Mouse (Mus musculus) embryonic facial prominence, embryonic 13.5 days (tissue): ENCODE data around the gene Fbxl13. TPM values are rescaled to one million over a fixed set of nuclear protein-coding genes. Genes with fewer than 3 reads are reported as not detected.
A peak's percentile ranks its signal among the peaks of the same experiment; 100 is the strongest.

Experiments used
- ATAC-seq: fragments of 200-750 bp; cut with Nextera tagmentation; 2 replicates; pipeline ENCODE4 v1.8.0; 2017; ENCODE audit warnings: low read depth; ENCODE audit not compliant: insufficient number of reproducible peaks, insufficient read depth, low FRiP score, low TSS enrichment
- H3K27ac ChIP-seq: fragments of 300-500 bp; sonication (generic); 2 replicates; pipeline ENCODE4 v1.5.1; 2015; ENCODE audit warnings: moderate library complexity, mild to moderate bottlenecking, inconsistent platforms
- H3K27me3 ChIP-seq: fragments of 300-500 bp; sonication (generic); 2 replicates; pipeline ENCODE4 v1.6.1; 2015; ENCODE audit warnings: mild to moderate bottlenecking, inconsistent platforms
- H3K36me3 ChIP-seq: fragments of 300-500 bp; sonication (generic); 2 replicates; pipeline ENCODE4 v1.6.1; 2015; ENCODE audit warnings: mild to moderate bottlenecking, inconsistent platforms
- H3K4me1 ChIP-seq: fragments of 300-500 bp; sonication (generic); 2 replicates; pipeline ENCODE4 v1.6.1; 2015; ENCODE audit warnings: inconsistent platforms
- H3K4me2 ChIP-seq: fragments of 300-500 bp; sonication (generic); 2 replicates; pipeline ENCODE4 v1.6.1; 2015; ENCODE audit warnings: moderate library complexity, mild to moderate bottlenecking, inconsistent platforms
- H3K4me3 ChIP-seq: fragments of 300-500 bp; sonication (generic); 2 replicates; pipeline ENCODE4 v1.5.1; 2015; ENCODE audit warnings: mild to moderate bottlenecking, inconsistent platforms
- H3K9ac ChIP-seq: fragments of 300-500 bp; sonication (generic); 2 replicates; pipeline ENCODE4 v1.6.1; 2015; ENCODE audit warnings: mild to moderate bottlenecking, inconsistent platforms
- H3K9me3 ChIP-seq: fragments of 300-500 bp; sonication (generic); 2 replicates; pipeline ENCODE4 v1.6.1; 2016; ENCODE audit warnings: inconsistent platforms
- WGBS: fragments of 180-500 bp; shearing (Covaris S2); methylation state at CpG from one replicate; pipeline ENCODE4 v1.1.7; 2015; ENCODE audit warnings: mixed read lengths; 5-methylcytosine and 5-hydroxymethylcytosine counted together
- polyA plus RNA-seq: library from polyadenylated mRNA; unstranded; fragments of >200 nt; fragmentation: Nextera tagmentation; extraction: Ambion mirVana; gene quantifications from 2 replicates; pipeline ENCODE4 v1.2.1, GENCODE M21; 2015

The Fbxl13 gene
- polyA plus RNA-seq, 1 experiment from 2014 or later = 0.14 TPM

GRCm38 (mm10) chr5:21492213-21492612, 153.2 kb downstream of the Fbxl13 start:
- ATAC-seq = 0 out of 2 replicates have a peak, but pooled peaks have one; percentile 50
- WGBS = 54% methylated on average over 3 of the region's 3 CpGs

GRCm38 (mm10) chr5:21491469-21491868, 154.0 kb downstream of the Fbxl13 start:
- no peaks in the 10 kb centered on the region for H3K9me3 ChIP-seq
- no peak overlapping the region for H3K4me3 ChIP-seq
- peaks cover 80% of the 10 kb centered on the region for H3K4me1 ChIP-seq
- H3K9ac ChIP-seq = no peak overlapping the region
- H3K4me2 ChIP-seq = no peak overlapping the region
- no peaks in the 10 kb centered on the region for H3K36me3 ChIP-seq
- no peaks in the 10 kb centered on the region for H3K27me3 ChIP-seq
- no peak overlapping the region for H3K27ac ChIP-seq
- 88% methylated on average over 2 of the region's 2 CpGs for WGBS
- no peak for ATAC-seq

More at GRCm38 (mm10) chr5:21492213-21492612, 153.2 kb downstream of the Fbxl13 start:
- H3K9ac ChIP-seq = no peak overlapping the region
- H3K4me3 ChIP-seq = no peak overlapping the region
- no peaks in the 10 kb centered on the region for H3K27me3 ChIP-seq
- H3K27ac ChIP-seq = no peak overlapping the region
- no peak overlapping the region for H3K4me2 ChIP-seq
- no peaks in the 10 kb centered on the region for H3K9me3 ChIP-seq
- H3K4me1 ChIP-seq = peaks cover 82% of the 10 kb centered on the region
- H3K36me3 ChIP-seq = no peaks in the 10 kb centered on the region

DNA sequence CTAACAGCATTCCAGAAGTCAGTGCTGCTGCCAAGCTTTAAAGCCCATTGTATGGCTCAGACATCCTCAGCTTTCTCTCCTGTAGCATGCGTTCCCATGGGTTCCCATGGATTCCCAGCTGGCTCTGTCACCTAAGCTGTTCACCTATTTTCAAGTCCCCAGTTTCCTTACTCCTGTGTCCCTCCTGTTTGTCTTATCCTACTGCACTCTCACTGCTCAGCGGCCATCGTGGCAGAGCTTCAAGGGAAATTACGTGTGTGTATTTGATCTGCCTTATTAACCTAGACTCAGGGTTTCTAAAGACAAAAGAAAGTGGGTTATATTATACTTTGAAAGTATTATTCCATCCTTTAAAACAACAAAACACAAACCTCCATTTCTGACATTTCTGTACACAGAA, 156.3 kb downstream of the Fbxl13 start:
- H3K4me3 ChIP-seq = no peak overlapping the region
- H3K9me3 ChIP-seq = no peaks in the 10 kb centered on the region
- H3K27me3 ChIP-seq = no peaks in the 10 kb centered on the region
- no peak overlapping the region for H3K4me2 ChIP-seq
- no peak overlapping the region for H3K9ac ChIP-seq
- no peak for ATAC-seq
- H3K36me3 ChIP-seq = no peaks in the 10 kb centered on the region
- peaks cover 72% of the 10 kb centered on the region for H3K4me1 ChIP-seq
- WGBS = 32% methylated on average over 4 of the region's 4 CpGs
- peak overlapping the region; percentile 77 for H3K27ac ChIP-seq

DNA sequence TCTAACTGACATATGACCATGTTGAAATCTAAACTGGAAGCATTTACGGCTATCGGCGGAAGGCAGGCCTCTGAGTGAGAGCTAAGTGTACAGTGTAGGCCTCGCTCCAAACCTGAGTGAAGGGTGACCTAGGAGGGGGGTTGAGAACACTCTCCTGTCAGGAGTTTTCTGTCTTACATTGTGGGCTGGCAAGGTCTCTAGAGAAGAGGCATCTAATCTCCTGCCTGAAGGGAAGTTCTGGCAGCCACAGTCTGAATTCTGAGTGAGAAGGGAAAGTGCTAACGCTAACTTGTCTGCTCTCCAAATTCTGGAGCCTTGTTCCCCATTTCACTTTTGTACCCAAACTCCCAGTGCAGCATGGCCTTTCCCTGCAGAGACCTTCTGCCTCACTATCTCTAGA, 156.9 kb downstream of the Fbxl13 start:
- Histone ChIP-seq H3K36me3 (no peaks in the 10 kb centered on the region), H3K27me3 (no peaks in the 10 kb centered on the region), H3K9ac (no peak overlapping the region), H3K4me1 (peaks cover 67% of the 10 kb centered on the region), H3K9me3 (no peaks in the 10 kb centered on the region), H3K4me3 (no peak overlapping the region), H3K27ac (peak overlapping the region; percentile 77), H3K4me2 (no peak overlapping the region)
- 67% methylated on average over 5 of the region's 5 CpGs for WGBS
- ATAC-seq = no peak

DNA sequence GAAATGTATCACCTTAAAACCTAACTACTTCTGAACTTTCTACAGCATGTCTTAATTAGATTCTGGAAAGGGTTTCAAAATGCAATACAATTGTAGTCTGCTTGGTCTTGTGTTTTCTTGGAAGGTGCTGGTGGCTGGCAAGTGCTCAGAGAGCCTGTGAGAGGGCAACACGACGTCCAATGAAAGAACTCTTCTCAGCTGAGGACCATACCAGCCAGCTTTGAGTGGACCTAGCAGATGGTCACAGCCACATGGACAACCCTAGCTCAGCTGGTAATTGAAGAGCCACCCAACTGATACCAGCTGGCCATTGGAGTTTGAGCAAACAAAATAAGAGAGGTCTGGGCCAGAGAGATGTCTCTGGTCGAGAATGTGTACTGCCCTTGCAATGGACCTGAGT, 157.7 kb downstream of the Fbxl13 start:
- no peaks in the 10 kb centered on the region for H3K27me3 ChIP-seq
- H3K36me3 ChIP-seq = no peaks in the 10 kb centered on the region
- 88% methylated on average over 3 of the region's 3 CpGs for WGBS
- H3K9ac ChIP-seq = no peak overlapping the region
- no peaks in the 10 kb centered on the region for H3K9me3 ChIP-seq
- no peak overlapping the region for H3K4me2 ChIP-seq
- H3K4me3 ChIP-seq = no peak overlapping the region
- peaks cover 68% of the 10 kb centered on the region for H3K4me1 ChIP-seq
- H3K27ac ChIP-seq = peak overlapping the region; percentile 48; the same call in 1 of the 2 replicates
- no peak for ATAC-seq

DNA sequence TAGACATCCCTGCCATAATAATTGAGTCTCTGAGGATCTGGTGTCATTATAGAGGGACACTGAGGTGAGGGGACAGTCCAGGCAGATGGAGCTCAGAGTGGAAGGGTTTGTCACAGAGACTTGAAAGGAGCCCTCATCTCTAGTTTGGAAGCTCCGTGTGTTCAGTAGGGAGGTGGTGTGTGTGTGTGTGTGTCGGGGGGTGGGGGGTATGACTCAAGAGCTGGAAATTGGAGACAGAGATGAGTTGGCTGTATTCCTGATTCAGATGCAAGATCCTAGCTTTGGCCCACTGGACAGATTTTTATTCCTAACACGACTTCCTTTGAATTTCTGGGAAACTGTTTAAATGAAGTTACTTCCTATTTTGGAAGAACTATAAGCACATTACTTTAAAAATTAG, 158.1 kb downstream of the Fbxl13 start:
- Histone ChIP-seq H3K4me2 (no peak overlapping the region), H3K4me1 (peaks cover 68% of the 10 kb centered on the region), H3K27me3 (no peaks in the 10 kb centered on the region), H3K4me3 (no peak overlapping the region), H3K9ac (no peak overlapping the region), H3K9me3 (no peaks in the 10 kb centered on the region), H3K27ac (peak overlapping the region; percentile 68), H3K36me3 (no peaks in the 10 kb centered on the region)
- no peak for ATAC-seq
- WGBS = 49% methylated on average over 3 of the region's 3 CpGs

DNA sequence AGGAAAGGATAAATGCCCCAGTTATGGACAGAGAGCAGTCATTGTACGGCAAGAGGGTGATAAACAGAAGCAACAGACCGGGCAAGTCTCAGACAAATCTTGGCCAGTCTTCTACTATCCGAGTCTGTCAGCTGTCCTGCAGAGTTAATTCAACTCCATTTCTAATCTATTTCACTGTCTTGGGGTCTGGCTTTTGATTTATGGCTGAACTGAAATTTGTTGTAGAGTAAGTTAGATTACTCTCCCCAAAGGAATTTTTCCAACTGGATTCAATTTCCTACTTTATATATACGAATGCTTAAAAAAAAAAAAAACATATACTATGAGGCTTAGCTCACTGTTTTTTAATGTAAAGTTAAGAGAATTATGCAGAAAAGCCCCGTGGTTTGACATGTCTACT, 158.6 kb downstream of the Fbxl13 start:
- no peaks in the 10 kb centered on the region for H3K9me3 ChIP-seq
- no peak overlapping the region for H3K4me2 ChIP-seq
- H3K36me3 ChIP-seq = no peaks in the 10 kb centered on the region
- no peak overlapping the region for H3K9ac ChIP-seq
- peak overlapping the region; percentile 71 for H3K27ac ChIP-seq
- H3K4me1 ChIP-seq = peaks cover 65% of the 10 kb centered on the region
- ATAC-seq = no peak
- WGBS = 43% methylated on average over 5 of the region's 5 CpGs
- H3K27me3 ChIP-seq = no peaks in the 10 kb centered on the region
- no peak overlapping the region for H3K4me3 ChIP-seq

GRCm38 (mm10) chr5:21485197-21485829, 160.1 kb downstream of the Fbxl13 start:
- Histone ChIP-seq H3K9ac (no peak overlapping the region), H3K27me3 (no peaks in the 10 kb centered on the region), H3K4me1 (peaks cover 68% of the 10 kb centered on the region), H3K27ac (no peak overlapping the region; the same call in 1 of the 2 replicates), H3K4me3 (no peak overlapping the region), H3K4me2 (no peak overlapping the region), H3K9me3 (no peaks in the 10 kb centered on the region), H3K36me3 (no peaks in the 10 kb centered on the region)
- ATAC-seq = no peak
- 87% methylated on average over 8 of the region's 8 CpGs for WGBS

- no peak overlapping the region for H3K4me3 ChIP-seq
- no peaks in the 10 kb centered on the region for H3K27me3 ChIP-seq
- H3K9me3 ChIP-seq = no peaks in the 10 kb centered on the region
- no peak overlapping the region for H3K4me2 ChIP-seq
- 0 out of 2 replicates have a peak, but pooled peaks cover 3% of the 10 kb centered on the region for H3K36me3 ChIP-seq
- H3K4me1 ChIP-seq = peaks cover 52% of the 10 kb centered on the region
- H3K27ac ChIP-seq = peak overlapping the region; percentile 48
- no peak for ATAC-seq
- WGBS = 24% methylated on average over 8 of the region's 8 CpGs
- 0 out of 2 replicates have a peak overlapping the region, but pooled peaks have one; percentile 6 for H3K9ac ChIP-seq
These were observed 162.2 kb downstream of the Fbxl13 start for GRCm38 (mm10) chr5:21483275-21483674.

- Histone ChIP-seq H3K9ac (0 out of 2 replicates have a peak overlapping the region, but pooled peaks have one; percentile 6), H3K4me2 (no peak overlapping the region), H3K27me3 (no peaks in the 10 kb centered on the region), H3K27ac (peak overlapping the region; percentile 48), H3K9me3 (no peaks in the 10 kb centered on the region), H3K4me3 (no peak overlapping the region), H3K4me1 (peaks cover 49% of the 10 kb centered on the region), H3K36me3 (0 out of 2 replicates have a peak, but pooled peaks cover 3% of the 10 kb centered on the region)
- WGBS = 53% methylated on average over 11 of the region's 11 CpGs
- ATAC-seq = no peak
These were observed 162.8 kb downstream of the Fbxl13 start for GRCm38 (mm10) chr5:21482446-21483222.

DNA sequence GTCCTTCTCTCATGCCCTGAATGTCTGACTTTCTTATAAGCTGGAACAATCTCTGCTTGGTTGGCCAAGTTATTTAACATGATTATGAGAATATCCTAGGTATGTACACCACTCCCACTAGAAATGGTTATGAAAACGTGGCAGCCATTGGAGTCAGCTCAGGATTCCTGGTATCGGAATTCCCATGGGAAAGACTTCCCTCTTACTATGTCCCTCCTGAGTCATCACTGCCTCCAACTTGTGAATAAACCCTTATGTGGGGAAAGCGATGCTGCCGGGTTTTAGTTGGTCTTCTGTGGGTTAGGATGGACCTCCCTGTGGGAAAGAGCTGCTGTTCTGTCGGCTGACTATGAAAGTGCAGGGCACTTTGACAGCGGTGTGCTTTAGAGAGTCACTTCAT, 163.9 kb downstream of the Fbxl13 start:
- no peak for ATAC-seq
- no peak overlapping the region for H3K4me3 ChIP-seq
- no peaks in the 10 kb centered on the region for H3K9me3 ChIP-seq
- H3K27me3 ChIP-seq = no peaks in the 10 kb centered on the region
- H3K36me3 ChIP-seq = 0 out of 2 replicates have a peak, but pooled peaks cover 3% of the 10 kb centered on the region
- no peak overlapping the region for H3K4me2 ChIP-seq
- 79% methylated on average over 6 of the region's 6 CpGs for WGBS
- no peak overlapping the region for H3K9ac ChIP-seq
- peaks cover 41% of the 10 kb centered on the region for H3K4me1 ChIP-seq
- H3K27ac ChIP-seq = no peak overlapping the region

- Histone ChIP-seq H3K36me3 (0 out of 2 replicates have a peak, but pooled peaks cover 3% of the 10 kb centered on the region), H3K4me2 (no peak overlapping the region), H3K9ac (no peak overlapping the region), H3K4me3 (no peak overlapping the region), H3K9me3 (no peaks in the 10 kb centered on the region), H3K27ac (no peak overlapping the region), H3K27me3 (no peaks in the 10 kb centered on the region), H3K4me1 (peaks cover 30% of the 10 kb centered on the region)
- ATAC-seq = no peak
- WGBS = 90% methylated on average over 5 of the region's 5 CpGs
These were observed 165.7 kb downstream of the Fbxl13 start for GRCm38 (mm10) chr5:21479746-21480145.
